Mouse (Mus musculus) embryonic fibroblast, embryonic 13.5 days (primary cell): ENCODE data around the gene Actr6.

ENCODE experiments used
- CTCF ChIP-seq: IDR thresholded peaks from 2 replicates; pipeline ENCODE4 v1.5.1; 2011; ENCODE audit warnings: mild to moderate bottlenecking, control low read depth, low read length, moderate library complexity, borderline replicate concordance; ENCODE audit not compliant: insufficient read depth
- POLR2A ChIP-seq: IDR thresholded peaks from 2 replicates; pipeline ENCODE4 v1.6.1; 2011; ENCODE audit warnings: low read depth, mild to moderate bottlenecking, control low read depth, low read length, moderate library complexity

- TF ChIP-seq CTCF (no peak), POLR2A (no peak)
These were observed 46.5 kb downstream of the Actr6 start for GRCm38 (mm10) chr10:89685391-89686138.
